In genomic region chr14:97045321-97045720, GRCm38 (mm10) we compare ENCODE assay signal across 19 mouse cellular contexts.
A peak's percentile ranks its signal among the peaks of the same experiment; 100 is the strongest.
DNase-seq lines count a peak whose midpoint lies in the region; ATAC-seq and TF ChIP-seq lines count a peak whose summit lies in the region.
"Had no signal": no experiment of that assay in that cellular context is flagged by ENCODE, and none has a peak within 500 bp of the region (broad histone marks: within the 10 kb centered on the region; RNA-seq: fewer than 3 reads in every experiment).

No protein-coding gene starts in this region.

- DNase-seq in embryonic facial prominence, embryonic 14.5 days (ENCODE audit: low spot score), result peak; percentile 5
- no peak for DNase-seq in embryonic facial prominence, embryonic 10.5 days (ENCODE audit: low spot score)
- peak; percentile 37 for DNase-seq in kidney, postnatal 0 days (ENCODE audit: low spot score)
- no peak for DNase-seq in kidney, adult 11 months
- DNase-seq in MEL (ENCODE audit: low read depth, low spot score), result peak; percentile 59
- DNase-seq in thymus, postnatal 4 days, result no peak
- DNase-seq: adrenal gland, postnatal 10 days; B cell, adult 2 months; cerebellum, postnatal 14 days; heart, postnatal 14 days; kidney, postnatal 36 days; liver, postnatal 0 days; right cerebral cortex, adult 18-20 months; spleen, adult 18-20 months had no signal

- H3K27me3 ChIP-seq in embryonic facial prominence, embryonic 14.5 days (replicated peaks; ENCODE audit: control insufficient read depth, insufficient read depth, low read length), result no peaks in the 10 kb centered on the region
- H3K27me3 ChIP-seq in embryonic facial prominence, embryonic 10.5 days (replicated peaks; ENCODE audit: low read depth, poor library complexity, severe bottlenecking), result no peaks in the 10 kb centered on the region
- H3K27me3 ChIP-seq in kidney, postnatal 0 days (ENCODE audit: insufficient read depth, low read length), result no peaks in the 10 kb centered on the region
- no peaks in the 10 kb centered on the region for H3K27me3 ChIP-seq in MEL (ENCODE audit: control insufficient read depth in 1 of 2, insufficient read depth in 2 of 2, low read length in 2 of 2)
- no peaks in the 10 kb centered on the region for H3K27me3 ChIP-seq in midbrain, embryonic 16.5 days (ENCODE audit: control insufficient read depth, insufficient read depth, low read depth, low read length)
- H3K27me3 ChIP-seq: intestine, embryonic 15.5 days; neural tube, embryonic 13.5 days had no signal

- no peak for ATAC-seq in embryonic facial prominence, embryonic 14.5 days (ENCODE audit: low read depth)
- no peak for ATAC-seq in kidney, postnatal 0 days (replicated peaks; ENCODE audit: low FRiP score, low read depth)
- peak; percentile 70; the same call in 1 of the 2 replicates for ATAC-seq in midbrain, embryonic 16.5 days
- ATAC-seq in monocyte, adult 5-6 weeks (replicated peaks; ENCODE audit: insufficient number of reproducible peaks, low FRiP score, low TSS enrichment, poor library complexity, severe bottlenecking), result no peak
- ATAC-seq: intestine, embryonic 15.5 days; liver, postnatal 0 days had no signal

- no peak for TF ChIP-seq EP300 in MEL (IDR thresholded peaks at IDR 0.05; ENCODE audit: low read depth in 1 of 2, low read length in 2 of 2)

- H3K9me3 ChIP-seq in embryonic facial prominence, embryonic 14.5 days (ENCODE audit: control insufficient read depth, low read length), result no peaks in the 10 kb centered on the region
- no peaks in the 10 kb centered on the region for H3K9me3 ChIP-seq in embryonic facial prominence, embryonic 10.5 days
- H3K9me3 ChIP-seq in kidney, postnatal 0 days (replicated peaks; ENCODE audit: low read length), result no peaks in the 10 kb centered on the region
- no peaks in the 10 kb centered on the region for H3K9me3 ChIP-seq in MEL (replicated peaks; ENCODE audit: insufficient read depth, low read length)
- no peaks in the 10 kb centered on the region for H3K9me3 ChIP-seq in midbrain, embryonic 16.5 days (replicated peaks; ENCODE audit: control insufficient read depth, low read length, poor library complexity, severe bottlenecking)
- H3K9me3 ChIP-seq: intestine, embryonic 15.5 days; neural tube, embryonic 13.5 days had no signal

- peak; percentile 77 for TF ChIP-seq RAD21 in MEL (IDR thresholded peaks at IDR 0.05; ENCODE audit: low read depth, low read length)

- no peaks in the 10 kb centered on the region for H3K4me1 ChIP-seq in embryonic facial prominence, embryonic 14.5 days (ENCODE audit: control insufficient read depth, insufficient read depth, low read length)
- H3K4me1 ChIP-seq in embryonic facial prominence, embryonic 10.5 days, result no peaks in the 10 kb centered on the region
- H3K4me1 ChIP-seq in kidney, postnatal 0 days (replicated peaks; ENCODE audit: insufficient read depth, low read length), result no peaks in the 10 kb centered on the region
- no peaks in the 10 kb centered on the region for H3K4me1 ChIP-seq in MEL (ENCODE audit: control insufficient read depth in 1 of 2, insufficient read depth in 2 of 2, low read length in 2 of 2)
- no peaks in the 10 kb centered on the region for H3K4me1 ChIP-seq in midbrain, embryonic 16.5 days (ENCODE audit: control insufficient read depth, insufficient read depth, low read length)
- H3K4me1 ChIP-seq: intestine, embryonic 15.5 days; neural tube, embryonic 13.5 days had no signal

- H3K9ac ChIP-seq in embryonic facial prominence, embryonic 14.5 days (ENCODE audit: low read depth, low read length), result no peak overlapping the region
- H3K9ac ChIP-seq in kidney, postnatal 0 days (ENCODE audit: low read depth, low read length), result no peak overlapping the region
- no peak overlapping the region for H3K9ac ChIP-seq in MEL (ENCODE audit: control insufficient read depth, low read depth, low read length, poor library complexity, severe bottlenecking)
- no peak overlapping the region for H3K9ac ChIP-seq in midbrain, embryonic 16.5 days (ENCODE audit: low read depth, low read length)
- H3K9ac ChIP-seq: intestine, embryonic 15.5 days; liver, postnatal 0 days; neural tube, embryonic 13.5 days had no signal

- H3K36me3 ChIP-seq in embryonic facial prominence, embryonic 14.5 days (ENCODE audit: control insufficient read depth, insufficient read depth, low read length), result no peaks in the 10 kb centered on the region
- H3K36me3 ChIP-seq in embryonic facial prominence, embryonic 10.5 days (replicated peaks), result no peaks in the 10 kb centered on the region
- no peaks in the 10 kb centered on the region for H3K36me3 ChIP-seq in kidney, postnatal 0 days (ENCODE audit: insufficient read depth, low read length)
- H3K36me3 ChIP-seq in MEL (ENCODE audit: control insufficient read depth in 1 of 2, insufficient read depth in 2 of 2, low read length in 2 of 2), result no peaks in the 10 kb centered on the region; a peak in 1 of 4 replicates
- H3K36me3 ChIP-seq in midbrain, embryonic 16.5 days (ENCODE audit: control insufficient read depth, insufficient read depth, low read length), result no peaks in the 10 kb centered on the region
- H3K36me3 ChIP-seq: intestine, embryonic 15.5 days; neural tube, embryonic 13.5 days had no signal

- no peak for TF ChIP-seq POLR2A in MEL (IDR thresholded peaks at IDR 0.05; ENCODE audit: control insufficient read depth in 1 of 2, insufficient read depth in 1 of 2, low read depth in 1 of 2, low read length in 2 of 2, poor library complexity in 1 of 2)

- no peak overlapping the region for H3K4me2 ChIP-seq in embryonic facial prominence, embryonic 14.5 days (ENCODE audit: low read depth, low read length)
- H3K4me2 ChIP-seq in kidney, postnatal 0 days (ENCODE audit: low read length), result no peak overlapping the region
- H3K4me2 ChIP-seq in midbrain, embryonic 16.5 days (ENCODE audit: low read length), result no peak overlapping the region
- H3K4me2 ChIP-seq: intestine, embryonic 15.5 days; neural tube, embryonic 13.5 days had no signal

- no peak overlapping the region for H3K27ac ChIP-seq in embryonic facial prominence, embryonic 14.5 days (replicated peaks; ENCODE audit: low read depth, low read length)
- no peak overlapping the region for H3K27ac ChIP-seq in embryonic facial prominence, embryonic 10.5 days (replicated peaks)
- H3K27ac ChIP-seq in kidney, postnatal 0 days, result no peak overlapping the region
- no peak overlapping the region for H3K27ac ChIP-seq in MEL (ENCODE audit: control insufficient read depth, low read depth, low read length)
- H3K27ac ChIP-seq in midbrain, embryonic 16.5 days (ENCODE audit: low read length), result no peak overlapping the region
- H3K27ac ChIP-seq: intestine, embryonic 15.5 days; neural tube, embryonic 13.5 days had no signal

- H3K4me3 ChIP-seq in embryonic facial prominence, embryonic 14.5 days (ENCODE audit: low read depth, low read length), result no peak overlapping the region
- H3K4me3 ChIP-seq in embryonic facial prominence, embryonic 10.5 days, result no peak overlapping the region
- H3K4me3 ChIP-seq in kidney, postnatal 0 days (replicated peaks; ENCODE audit: low read depth, low read length), result no peak overlapping the region
- H3K4me3 ChIP-seq in MEL (ENCODE audit: control insufficient read depth in 1 of 2, insufficient read depth in 1 of 2, low read depth in 2 of 2, low read length in 2 of 2), result no peak overlapping the region
- no peak overlapping the region for H3K4me3 ChIP-seq in midbrain, embryonic 16.5 days (ENCODE audit: low read depth, low read length)
- H3K4me3 ChIP-seq: erythroblast, embryonic 14.5 days; intestine, embryonic 15.5 days; neural tube, embryonic 13.5 days had no signal

- H3K79me2 ChIP-seq in MEL (ENCODE audit: control insufficient read depth, insufficient read depth, low read length, poor library complexity), result no peaks in the 10 kb centered on the region

- peak; percentile 49 for TF ChIP-seq CTCF in kidney, postnatal 0 days (IDR thresholded peaks at IDR 0.05; ENCODE audit: low read depth)
- peak in 1 of 3 experiments; percentile 53; a peak in 2 of 6 replicates for TF ChIP-seq CTCF in MEL (IDR thresholded peaks at IDR 0.05 in 2 of 3, conservative IDR thresholded peaks at IDR 0.05 in 1 of 3; ENCODE audit: control insufficient read depth in 1 of 3, insufficient read depth in 1 of 3, low read depth in 2 of 3, low read length in 3 of 3, poor library complexity in 1 of 3, severe bottlenecking in 1 of 3)

TF ChIP-seq in MEL, 35 proteins besides CTCF, POLR2A, EP300 and RAD21:
- TF ChIP-seq USF2 (IDR thresholded peaks at IDR 0.05; ENCODE audit: borderline replicate concordance in 1 of 2, insufficient read depth in 1 of 2, low read depth in 1 of 2, low read length in 2 of 2) (no peak), MYC (IDR thresholded peaks at IDR 0.05; ENCODE audit: low read depth, low read length) (no peak), ZC3H11A (IDR thresholded peaks at IDR 0.05; ENCODE audit: low read depth, low read length) (peak; percentile 61), TCF12 (IDR thresholded peaks at IDR 0.05; ENCODE audit: low read depth, low read length) (no peak), MYB (IDR thresholded peaks at IDR 0.05; ENCODE audit: low read depth, low read length) (no peak), TBP (IDR thresholded peaks at IDR 0.05; ENCODE audit: low read depth, low read length) (no peak), SMC3 (IDR thresholded peaks at IDR 0.05; ENCODE audit: low read depth, low read length) (peak; percentile 65), BHLHE40 (IDR thresholded peaks at IDR 0.05; ENCODE audit: borderline replicate concordance, low read depth, low read length) (no peak)

Comparison
In these comparisons a context has a peak if more than half of its experiments do, and no peak if none do; other contexts are left out.
1. DNase-seq: peak in embryonic facial prominence, embryonic 14.5 days (single experiment), kidney, postnatal 0 days (single experiment) and MEL (single experiment); none in embryonic facial prominence, embryonic 10.5 days (single experiment), kidney, adult 11 months (single experiment) and thymus, postnatal 4 days (single experiment).